Mouse (Mus musculus) adrenal gland, postnatal 36 days (tissue): ENCODE measurements at regions not wholly inside any gene's neighbourhood (a gene's known extent, or its start where the extent isn't known, plus 50 kb on each side); places are given as distances from the start of the nearest gene placed in this dataset.

ENCODE experiments used
- DNase-seq, 2 experiments: peaks; one replicate each; pipeline ENCODE4 v3.0.0; 2021; ENCODE audit warnings: mixed read lengths in 1 of 2

DNA sequence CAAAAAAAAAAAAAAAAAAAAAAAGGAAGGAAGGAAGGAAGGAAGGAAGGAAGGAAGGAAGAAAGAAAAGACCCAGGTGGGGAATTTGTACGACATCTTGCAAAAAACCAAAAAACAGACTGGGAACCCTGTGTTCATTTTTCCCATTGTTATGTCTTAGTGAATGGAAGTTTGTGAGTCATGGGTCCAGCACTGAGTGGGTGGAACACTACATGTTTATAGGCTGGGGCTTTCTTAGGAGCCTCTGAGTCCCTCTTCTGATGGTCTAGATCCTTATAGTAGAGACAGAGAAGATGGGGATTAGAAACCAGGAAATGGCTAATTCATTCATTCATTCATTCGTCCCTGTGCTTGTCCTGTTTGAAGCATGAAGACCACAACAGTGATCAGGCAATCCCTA is 105.5 kb downstream of the Tpra1 start:
- DNase-seq = no peak

DNA sequence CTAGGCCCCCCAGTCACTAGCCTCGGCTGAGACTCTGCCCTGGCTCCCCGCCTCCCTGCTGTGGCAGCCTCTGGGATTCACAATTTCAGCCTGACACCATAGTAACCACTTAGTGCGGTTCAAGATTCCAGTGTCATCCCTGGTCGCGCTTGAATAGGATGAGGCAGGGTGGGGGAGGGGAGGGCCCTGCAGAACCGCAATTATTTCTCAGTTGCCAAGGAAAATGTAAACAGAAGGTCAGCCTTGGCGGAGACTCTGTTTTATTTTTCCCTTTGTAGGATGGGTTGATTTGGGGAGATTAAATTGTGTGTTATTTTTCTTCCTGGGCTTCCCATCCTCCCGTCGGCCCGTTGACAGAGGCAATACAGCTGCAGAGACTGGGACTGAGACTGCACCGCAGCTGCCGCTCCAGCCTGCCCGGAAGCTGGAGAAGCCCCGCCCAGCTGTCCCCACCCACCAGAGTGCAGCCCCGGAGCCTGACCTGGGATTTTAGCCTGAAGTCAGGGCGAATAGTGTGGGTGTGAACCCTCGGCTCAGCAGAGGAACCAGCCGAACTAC is 106.6 kb downstream of the Tpra1 start:
- DNase-seq = peak; percentile 52 to 71

DNA sequence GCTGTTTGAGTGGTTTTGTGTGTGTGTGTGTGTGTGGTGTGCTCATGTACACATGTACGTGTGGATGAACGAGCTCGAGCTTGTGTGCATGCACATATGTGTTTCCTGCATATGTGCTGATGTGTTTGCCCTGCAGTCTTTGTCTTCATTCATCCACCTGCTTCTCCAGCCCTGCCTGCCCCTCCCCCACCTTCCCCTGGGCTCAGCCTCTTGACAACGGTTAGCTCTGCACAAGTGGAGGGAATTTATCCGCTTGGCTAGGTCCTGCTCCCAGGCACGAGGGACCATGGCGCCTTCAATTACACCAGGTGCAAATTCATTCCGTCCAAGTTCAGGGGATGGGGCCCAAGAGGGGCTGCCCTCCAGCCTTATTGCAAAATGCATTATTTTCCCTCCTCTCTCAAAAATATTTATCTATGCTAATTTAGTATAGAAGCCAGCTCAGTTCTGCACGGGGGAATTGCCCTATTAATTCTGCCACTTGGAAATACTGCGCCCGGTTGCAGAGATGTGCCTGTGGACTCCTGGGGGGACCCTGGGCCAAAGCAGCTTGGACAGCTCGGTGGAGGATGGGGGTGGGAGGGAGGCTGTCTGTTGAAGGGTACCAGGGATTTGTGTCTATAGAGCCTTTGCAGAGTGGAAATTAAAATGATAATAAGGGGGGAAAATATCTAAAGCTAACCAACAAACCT is 111.1 kb downstream of the Tpra1 start:
- DNase-seq = no peak

DNA sequence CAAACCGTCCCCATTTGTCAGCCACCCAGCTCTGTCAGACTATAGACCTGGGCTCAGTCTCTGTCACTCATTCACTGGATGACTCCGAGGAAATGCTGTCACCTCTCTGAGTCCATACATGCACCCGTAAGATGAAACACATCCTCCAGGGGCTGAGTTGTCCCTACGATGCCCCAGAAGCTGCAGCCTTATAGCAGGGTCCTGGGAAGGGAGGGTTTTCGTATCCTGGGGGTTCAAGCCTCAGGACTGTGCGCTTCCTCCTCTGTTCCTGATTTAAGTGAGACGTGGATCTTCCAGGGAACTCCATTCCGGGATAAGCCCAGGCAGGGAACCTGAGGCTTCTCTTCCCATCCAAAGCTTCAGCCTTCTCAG is 111.6 kb downstream of the Tpra1 start:
- DNase-seq = no peak

DNA sequence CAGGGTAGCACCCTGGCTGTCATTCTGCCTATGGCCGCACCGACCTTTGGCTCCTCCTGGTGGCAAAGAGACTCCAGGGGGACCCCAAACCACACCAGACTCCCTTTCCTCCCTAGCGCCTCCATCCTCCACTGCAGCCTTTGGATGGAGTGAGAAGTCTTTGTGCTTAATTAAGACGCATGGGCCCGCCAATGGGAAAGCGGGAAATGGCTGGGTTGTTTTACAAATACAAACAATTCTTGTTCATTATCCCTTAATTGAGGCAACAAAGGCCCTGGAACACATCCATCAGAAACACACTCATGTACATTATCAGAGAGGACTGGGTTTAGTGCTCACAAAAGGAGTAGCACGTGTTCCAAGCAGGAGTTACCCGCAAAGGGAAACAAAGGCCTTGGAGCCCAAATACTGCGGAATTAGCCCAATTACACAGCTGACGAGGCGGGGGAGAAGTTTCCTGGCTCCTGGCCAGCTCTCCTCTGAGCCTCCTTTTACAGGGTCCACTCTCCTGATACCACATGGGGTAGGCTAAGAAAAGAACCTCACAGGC is 122.1 kb downstream of the Tpra1 start:
- no peak for DNase-seq

DNA sequence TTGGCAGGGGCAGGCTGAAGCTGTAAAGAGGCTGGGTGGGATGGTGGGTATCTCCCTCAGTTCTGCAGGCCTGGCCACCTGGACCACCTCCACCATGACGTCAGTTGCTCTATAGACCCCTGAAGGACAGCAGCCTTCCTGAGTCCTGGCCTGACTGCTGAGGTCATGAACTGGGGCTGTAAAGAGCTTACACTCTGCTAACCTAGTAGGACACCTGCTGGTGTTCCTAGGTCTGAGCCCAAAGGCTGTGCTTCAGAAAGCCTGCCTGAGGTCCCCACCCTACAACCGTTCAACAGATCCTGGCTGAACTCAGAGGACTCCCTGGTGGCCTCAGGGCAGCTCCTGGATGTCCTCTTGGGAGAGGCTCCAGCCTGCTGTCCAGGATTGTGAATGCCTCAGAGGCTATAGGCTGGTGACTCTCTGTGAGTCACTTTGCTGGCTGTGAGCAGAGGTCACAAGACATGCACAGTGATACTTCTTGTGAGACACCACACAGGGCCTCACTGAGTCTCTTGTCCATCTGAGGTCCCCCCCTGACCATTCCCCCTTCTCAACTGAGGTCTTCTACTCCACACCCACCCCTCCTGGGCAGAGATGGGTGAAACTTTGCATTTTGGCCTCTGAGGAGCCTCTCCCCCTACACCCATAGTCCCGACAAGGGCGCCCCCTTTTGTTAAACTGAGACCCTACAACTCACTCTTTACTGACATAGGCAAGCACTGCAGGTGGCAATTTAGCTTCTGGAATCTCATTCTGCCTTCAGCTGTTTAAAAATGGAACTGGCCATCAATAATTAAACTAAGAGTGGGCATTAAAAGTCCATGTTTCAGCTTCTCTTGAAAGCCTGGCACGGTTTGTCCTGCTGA is 131.6 kb downstream of the Tpra1 start:
- DNase-seq = peak; percentile 57 to 68

DNA sequence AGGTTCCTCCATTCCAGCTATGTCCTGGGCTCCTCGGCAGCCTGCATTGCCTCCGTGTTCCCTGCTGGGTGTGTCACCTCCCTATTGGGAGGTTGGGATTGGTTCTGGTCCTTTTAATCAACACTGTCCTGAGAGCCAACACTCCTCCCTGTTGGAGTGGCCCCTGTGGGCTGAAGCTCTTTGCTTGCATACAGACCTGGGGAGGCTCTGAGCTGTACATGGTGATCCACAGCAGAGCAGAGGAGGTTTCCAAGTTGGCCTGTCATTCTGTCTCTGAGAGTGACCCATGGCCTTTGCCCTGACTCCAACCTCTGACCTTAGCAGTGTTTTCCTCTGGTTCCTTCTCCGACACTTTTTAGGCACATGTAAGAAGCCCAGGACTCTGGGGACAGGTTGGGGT is 132.4 kb downstream of the Tpra1 start:
- DNase-seq = no peak

DNA sequence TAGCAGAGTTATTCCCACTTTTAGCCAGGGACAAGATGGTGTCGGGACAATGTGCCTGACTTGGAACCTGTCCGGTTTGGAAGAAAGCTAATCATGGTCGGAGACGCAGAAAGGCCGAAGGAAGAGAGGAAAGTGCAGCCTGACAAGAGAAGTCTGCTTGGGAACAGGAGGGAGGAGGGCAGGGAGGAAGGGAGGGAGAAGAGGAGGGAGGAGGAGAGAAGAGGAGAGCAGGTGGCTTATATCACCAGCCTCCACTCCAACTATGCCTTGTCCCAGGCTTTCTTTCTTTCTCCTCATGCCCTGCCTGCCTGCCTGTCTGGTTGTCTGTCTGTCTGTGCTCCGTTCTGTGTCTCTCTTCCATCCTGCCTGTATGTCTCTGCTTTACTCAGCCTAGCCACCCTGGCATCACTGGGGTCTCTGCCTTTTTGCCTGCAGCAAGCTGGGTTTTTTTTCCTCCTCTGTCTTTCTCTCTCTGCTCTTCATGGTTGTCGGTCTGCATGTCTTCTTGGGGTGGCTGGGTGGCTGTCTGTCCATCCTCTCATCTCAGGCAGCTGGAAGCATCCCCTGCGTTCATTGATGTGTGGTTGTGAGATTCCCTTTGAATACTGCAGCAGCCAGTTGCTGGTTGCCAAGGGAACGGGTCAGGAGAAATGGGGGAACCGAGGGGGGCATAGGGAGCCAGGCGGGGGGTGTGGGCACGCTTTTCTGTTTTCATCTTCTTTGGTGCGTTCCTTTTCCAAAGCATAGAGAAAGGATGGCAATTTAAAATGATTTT is 133.2 kb downstream of the Tpra1 start:
- no peak for DNase-seq

DNA sequence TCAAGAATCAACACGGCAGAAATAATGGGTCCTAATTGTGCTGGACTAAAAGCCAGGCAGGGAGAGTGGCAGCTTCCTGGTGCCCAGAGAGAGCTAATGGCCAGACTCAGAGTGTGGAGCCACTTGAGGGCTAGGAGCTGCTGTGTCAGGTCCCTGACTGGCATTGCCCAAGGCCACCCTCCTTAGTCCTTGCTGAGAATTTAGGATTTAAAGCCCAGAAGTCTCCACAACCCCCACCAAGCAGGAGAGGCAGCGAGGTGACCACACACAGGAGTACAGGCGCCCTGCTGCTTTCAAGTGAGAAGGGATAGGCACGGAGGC is 133.7 kb downstream of the Tpra1 start:
- no peak for DNase-seq

DNA sequence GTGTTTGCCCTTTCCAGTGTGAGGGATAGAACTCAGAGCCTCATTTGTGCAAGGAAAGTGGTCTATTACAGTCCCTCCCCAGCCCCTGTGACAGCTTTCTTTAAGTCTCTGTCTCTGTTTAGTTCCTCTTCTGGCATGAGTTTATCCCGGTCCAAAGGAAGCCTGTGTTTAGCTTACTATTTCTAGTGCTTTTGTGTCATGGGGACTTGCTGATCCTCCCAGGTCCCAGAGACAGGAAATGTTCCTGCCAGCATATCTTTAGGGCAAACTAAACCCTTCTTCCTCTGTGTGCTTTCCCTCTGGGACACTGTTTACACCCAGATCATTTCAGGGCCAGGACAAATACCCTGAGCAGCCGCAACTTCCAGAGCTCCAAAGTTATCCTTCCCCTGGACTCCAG is 135.3 kb downstream of the Tpra1 start:
- DNase-seq = no peak

DNA sequence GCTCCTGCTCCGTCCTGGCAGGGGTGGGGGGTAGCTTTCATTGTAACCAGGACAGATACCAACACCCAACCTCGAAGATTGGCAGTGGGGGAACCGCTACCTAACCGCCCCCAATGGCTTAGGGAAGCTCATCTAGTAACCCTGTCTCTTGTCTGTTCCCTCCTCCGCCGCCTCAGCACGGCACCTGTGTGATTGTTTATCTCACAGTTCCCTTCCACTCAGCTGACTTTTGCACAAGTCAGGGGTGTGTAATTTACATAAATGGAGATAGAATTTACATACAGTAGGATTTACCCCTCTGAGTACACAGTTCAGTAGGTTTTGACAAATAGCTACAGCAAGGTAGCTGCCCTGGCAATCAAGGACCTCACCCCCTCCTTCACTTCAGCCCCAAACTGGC is 135.8 kb downstream of the Tpra1 start:
- no peak for DNase-seq

DNA sequence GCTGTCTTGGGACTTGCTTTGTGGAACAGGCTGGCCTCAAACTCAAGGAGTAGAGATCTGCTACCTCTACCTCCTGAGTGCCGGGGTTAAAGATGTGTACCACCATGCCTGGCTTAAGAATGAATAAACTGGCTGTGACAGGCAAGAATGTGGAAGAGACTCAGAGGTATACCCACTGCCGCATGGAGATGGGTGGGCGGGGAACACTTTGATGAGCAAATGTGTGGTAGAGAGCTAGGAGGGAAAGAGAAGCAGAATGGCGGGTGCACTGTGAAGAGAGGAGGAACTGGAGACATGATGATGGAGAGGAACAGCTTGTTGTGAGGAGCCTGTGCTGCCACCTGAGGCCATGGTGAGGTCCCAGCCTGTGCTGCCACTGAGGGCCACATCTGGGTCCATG is 138.9 kb downstream of the Tpra1 start:
- no peak for DNase-seq

DNA sequence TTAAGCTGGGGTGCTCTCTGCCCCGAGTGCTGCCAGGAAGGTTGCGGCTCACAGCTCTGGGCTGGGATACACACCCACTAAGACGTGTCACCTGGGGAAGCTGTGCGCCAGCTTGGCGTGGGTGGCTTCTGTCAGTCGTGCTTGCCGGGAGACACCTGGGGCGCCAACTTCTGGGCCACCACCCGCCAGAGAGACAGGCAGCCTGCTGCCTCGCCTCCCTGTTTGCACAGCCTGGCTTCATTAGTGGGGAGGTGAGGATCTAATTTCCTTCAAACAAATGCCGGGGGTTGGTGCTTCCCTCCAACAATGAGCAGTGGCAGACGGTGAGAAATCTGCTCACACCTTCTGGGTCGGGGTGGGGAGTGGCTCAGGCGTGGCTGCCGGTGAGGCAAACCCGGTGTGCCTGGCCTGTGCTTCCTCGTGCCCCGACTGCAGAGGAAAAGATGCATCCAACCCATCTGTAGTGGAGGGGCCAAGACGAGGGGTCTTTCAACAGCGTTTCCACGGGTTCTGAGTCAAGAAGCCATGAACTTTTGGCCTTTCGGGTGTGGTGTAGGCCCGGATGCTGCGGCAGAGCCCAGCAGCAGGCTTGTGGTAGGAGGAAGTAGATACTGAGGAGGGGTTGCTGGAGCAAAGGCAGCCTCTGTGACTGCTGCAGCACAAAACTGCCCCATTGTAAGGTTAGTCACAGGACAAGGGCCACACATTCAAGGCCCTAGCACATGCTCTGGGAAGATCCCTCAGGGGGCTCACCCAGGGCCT is 140.6 kb downstream of the Tpra1 start:
- no peak for DNase-seq

DNA sequence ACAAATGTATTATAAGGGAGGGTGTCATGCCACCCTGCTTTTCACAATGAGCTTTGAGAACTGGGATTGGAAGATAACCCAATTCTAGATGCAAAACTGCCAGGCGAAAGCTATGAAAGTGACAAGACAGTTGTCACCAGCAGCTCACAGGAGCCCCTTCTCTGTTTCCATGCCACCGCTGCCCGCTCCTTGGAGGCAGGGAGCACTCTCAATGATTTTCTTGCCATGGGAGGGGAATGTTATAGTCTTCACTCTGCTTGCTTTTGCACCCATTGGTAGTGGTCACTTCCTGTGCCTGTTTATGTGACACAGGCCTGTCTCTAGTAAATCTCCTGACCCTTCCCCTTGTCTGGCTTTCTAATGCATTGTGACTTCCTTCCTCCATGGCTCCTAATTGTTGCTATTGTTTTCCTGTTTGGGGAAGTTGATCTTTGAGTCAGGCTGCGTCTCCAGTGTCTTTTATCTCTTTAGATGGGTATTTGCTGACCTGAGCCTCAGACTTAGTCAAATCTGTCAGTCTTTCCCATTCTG is 143.4 kb downstream of the Tpra1 start:
- DNase-seq = no peak

DNA sequence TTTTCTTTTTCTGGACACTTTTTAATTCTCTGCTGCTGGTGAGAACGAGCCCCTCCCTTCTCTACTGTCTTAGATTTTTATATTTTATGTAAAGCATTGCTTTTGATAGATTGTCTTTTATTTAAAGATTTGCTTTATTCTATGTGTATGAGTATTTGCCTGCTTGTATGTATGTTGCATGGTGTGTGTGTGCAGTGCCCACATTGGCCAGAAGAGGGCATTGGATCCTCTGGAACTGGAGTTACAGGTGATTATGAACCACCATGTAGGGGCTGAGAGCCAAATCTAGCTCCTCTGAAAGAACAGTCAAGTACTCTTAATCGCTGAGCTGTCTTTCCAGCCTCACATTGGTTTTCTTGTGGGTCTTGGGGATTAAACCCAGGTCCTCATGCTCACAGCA is 144.4 kb downstream of the Tpra1 start:
- DNase-seq = no peak

DNA sequence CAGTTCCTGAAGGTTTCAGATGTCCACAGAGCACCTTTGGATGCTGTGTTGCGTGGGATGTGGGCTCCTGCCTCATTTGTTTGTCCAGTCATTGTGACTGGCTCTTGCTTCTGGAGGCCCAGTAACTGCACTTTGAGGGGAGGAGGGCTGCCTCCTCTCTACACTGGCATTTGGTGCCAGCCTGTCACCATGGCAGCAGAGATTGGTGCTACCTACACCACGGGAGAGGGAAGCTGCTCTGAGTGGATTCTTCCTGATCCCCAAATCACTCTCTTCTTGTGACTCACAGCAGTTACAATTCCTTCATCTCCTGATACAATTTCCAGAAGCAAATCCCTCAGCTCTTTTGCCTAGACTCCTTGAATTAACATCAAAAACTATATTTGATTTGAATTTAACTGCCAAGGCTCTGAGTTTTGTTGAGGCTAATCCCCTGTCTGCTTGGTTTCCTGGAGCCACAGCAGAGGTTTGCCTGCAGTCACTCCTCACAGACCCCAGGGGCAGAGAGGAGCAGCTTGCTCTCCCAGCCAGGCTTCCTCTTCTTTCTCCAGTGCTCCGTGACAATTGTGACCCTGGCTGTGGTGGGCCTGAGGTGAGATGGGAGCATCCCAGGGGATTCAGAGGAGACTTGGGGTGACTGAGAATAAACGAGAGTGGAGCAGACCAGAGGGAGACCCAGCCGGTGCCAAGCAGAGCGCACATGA is 145.7 kb downstream of the Tpra1 start:
- no peak for DNase-seq

DNA sequence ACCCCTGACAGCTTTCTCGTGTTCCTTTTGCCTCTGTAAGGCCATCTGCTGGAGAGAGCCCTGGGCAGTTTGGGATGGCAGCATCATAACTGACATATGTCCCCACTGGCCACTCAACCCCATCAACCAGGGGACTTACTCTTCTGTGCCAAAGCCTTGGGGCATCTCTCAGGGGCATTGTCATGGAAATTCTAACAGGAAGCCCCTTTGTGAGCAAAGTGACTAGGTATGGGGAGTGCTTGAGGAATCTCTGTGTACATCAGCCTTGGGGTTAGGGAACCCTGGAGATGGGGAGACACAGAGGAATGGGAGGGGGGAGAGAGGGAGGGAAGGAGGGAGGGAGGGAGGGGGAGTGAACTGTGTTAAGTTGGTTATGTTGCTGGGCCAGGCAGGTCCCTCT is 147.2 kb downstream of the Tpra1 start:
- DNase-seq = no peak

DNA sequence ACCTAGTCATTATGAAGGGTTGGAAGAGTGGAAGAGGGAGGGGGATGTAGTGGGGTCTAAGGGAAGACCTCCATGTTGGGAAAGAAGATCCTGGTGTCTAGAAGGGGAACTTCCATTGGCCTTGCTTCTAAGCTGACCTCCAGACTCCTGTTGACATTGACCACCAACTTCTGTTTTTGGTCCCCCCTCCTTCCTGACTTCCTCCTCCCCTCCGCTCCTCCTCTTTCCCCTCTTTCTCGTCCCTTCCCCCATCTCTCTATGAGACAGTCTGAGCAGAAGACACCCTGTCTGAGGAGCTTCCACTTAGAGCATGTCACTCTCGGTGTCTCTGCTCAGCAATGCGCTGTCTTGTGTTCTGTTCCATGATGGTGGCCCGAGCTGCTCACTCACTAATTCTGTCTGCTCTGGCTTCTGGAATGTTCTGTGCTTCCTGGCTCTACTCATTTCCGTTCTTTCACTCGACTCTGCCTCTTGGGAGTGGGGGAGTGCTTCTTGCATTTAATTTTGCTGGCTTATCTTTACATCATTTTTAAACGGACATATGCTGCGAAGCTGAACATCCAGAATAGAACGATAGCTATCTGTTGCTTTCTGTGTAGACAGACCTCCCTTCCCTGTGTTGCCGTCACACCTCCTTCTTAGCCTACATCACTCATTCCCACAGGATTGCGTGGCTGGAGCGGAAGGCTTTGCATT is 148.7 kb downstream of the Tpra1 start:
- no peak for DNase-seq

DNA sequence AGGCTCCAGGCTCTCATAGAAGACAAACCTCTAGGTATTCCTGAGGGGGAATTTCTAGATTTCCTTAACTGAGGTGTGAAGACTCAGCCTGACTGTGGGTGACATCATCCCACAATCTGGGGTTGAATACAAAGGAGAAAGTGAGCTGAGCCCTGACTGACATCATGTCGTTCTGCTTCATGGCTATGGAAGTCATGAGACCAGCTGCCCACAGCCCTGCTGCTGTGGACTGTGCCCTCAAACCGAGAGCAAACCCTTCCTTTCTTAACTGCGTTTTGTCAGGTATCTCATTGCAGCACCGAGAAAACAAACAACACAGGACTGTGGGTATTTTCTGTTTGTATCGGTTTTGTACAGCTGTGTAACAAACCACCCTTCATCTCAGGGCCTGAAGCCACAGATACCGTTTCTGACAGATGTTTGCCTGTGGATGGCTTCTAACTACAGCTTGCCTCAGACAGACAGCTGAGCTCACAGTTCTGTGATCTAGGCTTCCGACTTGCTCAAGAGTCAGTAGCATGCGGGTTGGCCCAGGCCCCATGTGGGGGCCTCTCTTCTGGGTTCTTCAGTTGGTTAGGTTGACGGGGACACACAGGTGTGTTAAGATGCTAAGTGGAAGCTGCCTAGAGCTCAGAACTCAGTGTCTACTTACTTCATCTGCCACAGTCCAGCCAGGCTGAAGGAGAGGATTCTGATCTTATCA is 150.9 kb downstream of the Tpra1 start:
- no peak for DNase-seq

DNA sequence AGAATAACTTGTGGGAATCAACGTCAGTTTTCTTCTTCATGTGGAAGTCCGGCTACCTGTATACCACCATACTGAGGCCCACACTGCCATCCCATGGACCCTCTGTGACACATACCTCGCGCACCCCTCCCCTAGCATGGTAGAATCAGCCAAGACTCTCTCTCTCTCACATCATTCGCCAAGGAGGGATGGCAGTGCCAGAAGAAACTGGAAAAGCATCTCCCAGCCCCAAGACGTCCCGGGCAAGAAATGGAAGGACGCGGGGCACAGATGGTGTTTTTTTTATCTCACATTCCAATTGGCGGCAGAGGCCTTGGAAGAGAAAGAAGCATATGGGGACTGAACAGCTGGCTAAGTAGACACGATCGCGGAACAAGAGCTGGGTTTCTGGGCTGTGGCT is 152.0 kb downstream of the Tpra1 start:
- no peak for DNase-seq
